Mouse (Mus musculus) embryonic facial prominence, embryonic 12.5 days (tissue): ENCODE measurements around the gene Zg16. TPM values are rescaled to one million over a fixed set of nuclear protein-coding genes. Genes with fewer than 3 reads are reported as not detected.

Experiments
- ATAC-seq: fragments of 200-750 bp; cut with Nextera tagmentation; 2 replicates; pipeline ENCODE4 v1.8.0; 2017; ENCODE audit not compliant: insufficient number of reproducible peaks, insufficient read depth, low FRiP score, low TSS enrichment
- H3K27ac ChIP-seq: fragments of 300-500 bp; sonication (generic); 2 replicates; pipeline ENCODE4 v1.5.1; 2016; ENCODE audit warnings: mild to moderate bottlenecking
- H3K27me3 ChIP-seq: fragments of 300-500 bp; sonication (generic); 2 replicates; pipeline ENCODE4 v1.6.1; 2016; ENCODE audit warnings: mild to moderate bottlenecking, moderate library complexity
- H3K36me3 ChIP-seq: fragments of 300-500 bp; sonication (generic); 2 replicates; pipeline ENCODE4 v1.6.1; 2016; ENCODE audit warnings: mild to moderate bottlenecking
- H3K4me1 ChIP-seq: fragments of 300-500 bp; sonication (generic); 2 replicates; pipeline ENCODE4 v1.6.1; 2016
- H3K4me2 ChIP-seq: fragments of 300-500 bp; sonication (generic); replicated peaks from 2 replicates; pipeline ENCODE4 v1.6.1; 2016; ENCODE audit warnings: mild to moderate bottlenecking, moderate library complexity
- H3K4me3 ChIP-seq: fragments of 300-500 bp; sonication (generic); 2 replicates; pipeline ENCODE4 v1.5.1; 2016; ENCODE audit warnings: mild to moderate bottlenecking
- H3K9ac ChIP-seq: fragments of 300-500 bp; sonication (generic); 2 replicates; pipeline ENCODE4 v1.6.1; 2016; ENCODE audit warnings: mild to moderate bottlenecking, moderate library complexity
- H3K9me3 ChIP-seq: fragments of 300-500 bp; sonication (generic); 2 replicates; pipeline ENCODE4 v1.6.1; 2016; ENCODE audit warnings: mild to moderate bottlenecking, moderate library complexity
- WGBS: fragments of 180-500 bp; shearing (Covaris S2); methylation state at CpG from one replicate; pipeline ENCODE4 v1.1.7; 2016; 5-methylcytosine and 5-hydroxymethylcytosine counted together
- polyA plus RNA-seq: library from polyadenylated mRNA; unstranded; fragments of >200 nt; fragmentation: Nextera tagmentation; extraction: Ambion mirVana; gene quantifications from 2 replicates; pipeline ENCODE4 v1.2.1, GENCODE M21; 2016

The Zg16 gene
- polyA plus RNA-seq, 1 experiment from 2014 or later, result not detected

DNA sequence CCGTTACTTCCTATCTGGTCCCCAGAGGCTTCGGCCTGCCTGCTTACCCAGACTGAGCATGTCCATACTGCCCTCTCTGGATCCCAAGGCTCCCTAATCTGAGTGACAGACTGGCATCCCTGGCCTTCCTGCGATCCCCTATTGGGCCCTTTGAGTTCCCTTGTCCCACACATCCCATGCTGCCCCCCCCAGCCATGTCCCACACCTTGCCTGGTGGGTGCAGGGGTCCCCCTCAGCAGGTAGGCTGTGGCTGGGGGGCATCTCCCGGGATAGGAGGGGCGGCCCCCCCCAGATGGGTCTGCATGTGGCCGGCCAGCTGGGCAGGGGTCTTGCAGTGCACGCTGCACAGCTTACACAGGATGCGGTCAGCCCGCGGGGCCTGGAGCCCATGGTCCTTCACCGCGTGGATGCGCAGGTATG, 63.8 kb downstream of the Zg16 start:
- WGBS, result 78% methylated on average over 13 of the region's 13 CpGs
- Histone ChIP-seq H3K36me3 (peaks cover 30% of the 10 kb centered on the region), H3K9me3 (no peaks in the 10 kb centered on the region), H3K9ac (peak overlapping the region; percentile 99), H3K27ac (peak overlapping the region; percentile 72), H3K4me3 (peak overlapping the region; percentile 92), H3K4me2 (peak overlapping the region; percentile 97), H3K27me3 (no peaks in the 10 kb centered on the region), H3K4me1 (peaks cover 72% of the 10 kb centered on the region)
- ATAC-seq, result no peak

DNA sequence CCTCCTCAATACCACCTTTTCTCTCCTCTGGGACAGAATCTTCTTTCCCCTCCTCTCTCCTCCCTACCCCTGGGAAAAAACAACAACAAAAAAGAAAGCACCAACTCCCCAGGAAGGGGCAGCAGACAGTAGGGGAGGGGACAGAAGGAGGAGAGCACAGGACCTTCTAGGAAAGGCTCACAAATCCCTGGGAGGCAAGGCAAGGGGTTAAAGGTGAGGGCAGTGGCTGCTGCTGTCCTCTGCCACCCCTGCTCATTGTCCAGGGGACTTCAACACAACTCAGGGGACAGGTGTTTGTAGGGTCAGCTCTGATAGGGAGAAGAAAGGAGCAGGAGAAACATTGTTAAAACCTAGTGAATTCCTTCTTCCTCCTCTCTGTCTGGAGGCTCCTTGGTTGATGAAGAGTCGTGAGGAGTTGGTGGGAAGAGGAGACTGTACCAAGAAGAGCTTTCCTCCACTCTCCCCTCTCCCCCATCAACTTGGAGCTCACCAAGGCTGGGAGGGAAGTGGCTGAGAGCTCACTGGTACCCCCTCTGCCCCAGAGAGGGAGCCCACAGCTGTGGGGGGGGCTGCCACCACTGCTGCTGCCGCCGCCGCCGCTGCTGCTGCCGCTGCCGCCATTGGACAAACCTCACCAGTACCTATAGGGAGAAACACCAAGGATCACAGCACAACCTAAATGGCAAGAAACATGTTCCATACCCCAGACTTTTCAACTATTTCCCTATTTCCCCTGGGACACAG, 64.4 kb downstream of the Zg16 start:
- ATAC-seq, result no peak
- 84% methylated on average over 7 of the region's 7 CpGs for WGBS
- Histone ChIP-seq H3K27ac (peak overlapping the region; percentile 72; the same call in 1 of the 2 replicates), H3K36me3 (peaks cover 30% of the 10 kb centered on the region), H3K9ac (peak overlapping the region; percentile 99; the same call in 1 of the 2 replicates), H3K4me3 (peak overlapping the region; percentile 92), H3K27me3 (no peaks in the 10 kb centered on the region), H3K4me1 (peaks cover 72% of the 10 kb centered on the region), H3K4me2 (peak overlapping the region; percentile 97), H3K9me3 (no peaks in the 10 kb centered on the region)

DNA sequence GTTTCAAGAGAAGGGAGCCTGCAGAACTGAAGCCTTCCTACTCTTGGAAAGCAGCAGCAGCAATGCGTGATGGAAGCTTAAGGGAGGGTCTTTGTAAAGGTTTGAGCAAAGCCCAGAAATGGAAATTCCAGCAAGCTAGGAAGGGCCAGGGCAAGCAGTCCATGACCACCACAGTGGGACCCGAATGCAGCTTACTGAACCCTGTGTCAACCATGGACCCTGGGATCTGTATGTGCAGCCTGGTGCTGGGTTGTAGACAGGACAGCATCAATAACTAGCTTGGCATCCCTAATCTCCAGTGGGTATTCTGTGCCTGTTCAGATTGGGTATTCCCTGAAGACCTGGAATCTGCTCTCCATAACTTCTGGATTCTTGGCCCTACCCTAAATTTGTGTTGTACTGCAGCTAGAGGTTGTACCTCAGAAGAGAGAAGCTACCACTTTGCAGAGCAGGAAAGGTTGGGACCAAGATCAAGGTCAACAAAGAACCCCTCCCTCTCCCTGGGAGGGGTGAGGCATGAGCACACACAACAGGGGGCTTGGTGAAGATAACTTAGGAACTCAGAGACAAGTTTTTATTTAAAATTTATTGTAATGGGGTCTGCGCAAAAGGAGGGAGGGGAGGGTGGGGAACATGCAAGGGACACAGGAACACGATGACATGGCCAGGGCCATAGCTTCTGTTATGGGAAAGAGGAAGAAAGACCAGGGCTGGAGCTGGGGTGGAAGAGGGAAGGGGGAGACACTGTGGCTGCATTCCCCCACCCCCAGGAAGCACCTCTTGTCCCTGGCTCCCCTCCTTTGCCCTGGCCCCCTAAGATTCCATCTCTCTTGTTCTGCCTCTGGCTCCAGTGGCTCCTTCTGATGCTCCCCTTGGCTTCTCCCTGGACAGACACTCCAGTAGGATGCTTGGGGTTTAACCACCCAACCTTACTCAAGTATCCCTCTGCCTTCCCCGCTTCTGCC, 65.3 kb downstream of the Zg16 start:
- Histone ChIP-seq H3K27me3 (no peaks in the 10 kb centered on the region), H3K9me3 (no peaks in the 10 kb centered on the region), H3K36me3 (peaks cover 30% of the 10 kb centered on the region), H3K27ac (peak overlapping the region; percentile 90), H3K4me1 (peaks cover 73% of the 10 kb centered on the region), H3K9ac (peak overlapping the region; percentile 69), H3K4me2 (peak overlapping the region; percentile 97), H3K4me3 (peak overlapping the region; percentile 50)
- WGBS, result 35% methylated on average over 5 of the region's 5 CpGs
- no peak for ATAC-seq

DNA sequence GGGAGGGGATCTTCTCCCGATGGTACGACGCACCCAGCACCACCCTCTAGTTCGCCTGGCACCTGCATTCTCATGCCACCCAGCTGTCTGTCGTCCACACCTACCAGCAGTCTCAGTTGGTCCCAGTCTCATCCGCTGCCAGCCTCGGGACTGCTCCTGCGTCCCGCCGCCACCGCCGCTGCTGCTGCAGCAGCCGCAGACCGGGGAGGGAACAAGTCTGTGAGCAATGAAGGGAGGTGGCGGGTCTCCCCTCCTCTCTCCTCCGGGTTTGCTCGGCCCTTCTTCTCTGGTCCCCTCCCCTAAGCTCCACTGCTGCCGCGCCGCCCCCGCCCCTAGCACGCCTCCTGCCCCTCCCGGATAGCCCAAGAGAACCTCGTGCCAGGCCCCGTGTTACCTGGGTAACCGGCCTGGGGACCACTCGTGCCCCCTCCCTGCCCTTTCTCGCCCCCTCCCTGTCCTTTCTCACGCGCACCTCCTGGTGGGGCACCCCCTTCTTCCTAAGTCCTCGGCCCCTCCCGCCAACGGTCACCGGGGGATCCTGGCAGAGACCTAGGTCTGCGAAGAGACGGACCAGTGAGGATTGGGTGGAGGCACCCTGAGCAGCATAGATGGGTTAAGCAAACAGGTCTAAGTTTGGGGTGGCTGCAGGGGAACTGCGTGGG, 66.1 kb downstream of the Zg16 start, which contains the start of the genes Gm42742 and Prrt2:
Gm42742 (minus strand) TSS at position 197 of the 662 bp plus-strand sequence.
Prrt2 (minus strand) TSS at position 311 of the 662 bp plus-strand sequence.
- Histone ChIP-seq H3K27me3 (no peaks in the 10 kb centered on the region), H3K9ac (peak within 1 kb of the TSS; percentile 69), H3K4me1 (peaks cover 75% of the 10 kb centered on the region), H3K4me2 (peak within 1 kb of the TSS; percentile 97), H3K4me3 (peak within 1 kb of the TSS; percentile 50), H3K36me3 (peaks cover 30% of the 10 kb centered on the region), H3K27ac (peak within 1 kb of the TSS; percentile 90), H3K9me3 (no peaks in the 10 kb centered on the region)
- 1% methylated on average over 37 of the region's 37 CpGs for WGBS
- 0 out of 2 replicates have a peak, but pooled peaks have one; percentile 29 for ATAC-seq

GRCm38 (mm10) chr7:127020491-127020890, 66.6 kb downstream of the Zg16 start:
- H3K27ac ChIP-seq, result peak overlapping the region; percentile 90
- ATAC-seq, result no peak
- H3K4me3 ChIP-seq, result peak overlapping the region; percentile 50
- 39% methylated on average over 5 of the region's 5 CpGs for WGBS
- H3K4me2 ChIP-seq, result peak overlapping the region; percentile 97
- peaks cover 80% of the 10 kb centered on the region for H3K4me1 ChIP-seq
- peaks cover 35% of the 10 kb centered on the region for H3K36me3 ChIP-seq
- no peaks in the 10 kb centered on the region for H3K27me3 ChIP-seq
- H3K9ac ChIP-seq, result peak overlapping the region; percentile 69
- no peaks in the 10 kb centered on the region for H3K9me3 ChIP-seq

DNA sequence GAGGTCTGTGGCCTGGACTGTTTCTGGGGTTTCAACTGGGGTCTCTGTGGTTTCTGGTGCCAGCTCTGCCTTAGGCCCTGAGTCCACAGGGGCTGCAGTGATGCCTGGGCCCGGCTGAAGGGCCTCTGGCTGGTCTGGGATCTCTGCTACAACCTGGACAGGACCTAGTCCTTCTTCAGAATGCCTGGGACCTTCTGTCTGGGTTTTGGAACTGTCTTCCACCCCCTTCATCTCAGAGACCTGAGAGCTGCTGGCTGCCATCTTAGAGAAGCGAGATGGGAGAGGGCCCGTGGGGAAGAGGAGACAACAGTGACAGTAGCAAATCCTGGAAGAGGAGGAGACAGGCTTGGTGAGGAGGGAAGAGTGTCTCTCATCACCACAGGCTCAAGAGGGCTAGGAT, 67.1 kb downstream of the Zg16 start:
- H3K4me2 ChIP-seq, result peak overlapping the region; percentile 97
- WGBS, result 44% methylated on average over 3 of the region's 3 CpGs
- peak overlapping the region; percentile 90 for H3K27ac ChIP-seq
- H3K4me3 ChIP-seq, result peak overlapping the region; percentile 50
- no peaks in the 10 kb centered on the region for H3K9me3 ChIP-seq
- ATAC-seq, result no peak
- H3K27me3 ChIP-seq, result no peaks in the 10 kb centered on the region
- peak overlapping the region; percentile 69 for H3K9ac ChIP-seq
- peaks cover 85% of the 10 kb centered on the region for H3K4me1 ChIP-seq
- peaks cover 40% of the 10 kb centered on the region for H3K36me3 ChIP-seq

- Histone ChIP-seq H3K4me3 (peak overlapping the region; percentile 50), H3K27me3 (no peaks in the 10 kb centered on the region), H3K9me3 (no peaks in the 10 kb centered on the region), H3K4me1 (peaks cover 86% of the 10 kb centered on the region), H3K27ac (peak overlapping the region; percentile 90), H3K36me3 (peaks cover 42% of the 10 kb centered on the region), H3K4me2 (peak overlapping the region; percentile 97), H3K9ac (peak overlapping the region; percentile 69)
- WGBS, result 70% methylated on average over 14 of the region's 14 CpGs
- no peak for ATAC-seq
Observed at GRCm38 (mm10) chr7:127019306-127019960, 67.7 kb downstream of the Zg16 start.

- Histone ChIP-seq H3K4me3 (peak overlapping the region; percentile 50), H3K4me1 (peaks cover 84% of the 10 kb centered on the region), H3K27ac (peak overlapping the region; percentile 90; the same call in 1 of the 2 replicates), H3K27me3 (no peaks in the 10 kb centered on the region), H3K9me3 (no peaks in the 10 kb centered on the region), H3K4me2 (peak overlapping the region; percentile 97), H3K36me3 (peaks cover 42% of the 10 kb centered on the region), H3K9ac (peak overlapping the region; percentile 69; the same call in 1 of the 2 replicates)
- no peak for ATAC-seq
- 64% methylated on average over 15 of the region's 15 CpGs for WGBS
Observed at GRCm38 (mm10) chr7:127018416-127019305, 68.5 kb downstream of the Zg16 start.

GRCm38 (mm10) chr7:127017950-127018345, 69.2 kb downstream of the Zg16 start:
- peak overlapping the region; percentile 97 for H3K4me2 ChIP-seq
- H3K4me1 ChIP-seq, result peaks cover 77% of the 10 kb centered on the region
- no peaks in the 10 kb centered on the region for H3K27me3 ChIP-seq
- ATAC-seq, result no peak
- H3K27ac ChIP-seq, result peak overlapping the region; percentile 93
- no peak overlapping the region for H3K4me3 ChIP-seq
- peak overlapping the region; percentile 69; the same call in 1 of the 2 replicates for H3K9ac ChIP-seq
- H3K9me3 ChIP-seq, result no peaks in the 10 kb centered on the region
- H3K36me3 ChIP-seq, result peaks cover 41% of the 10 kb centered on the region
- WGBS, result 63% methylated on average over 6 of the region's 6 CpGs
